Mouse (Mus musculus) cerebellum, adult (tissue): Measurements from ENCODE around the gene Gm11569.
"Not testable (repeated sequence)": the region's sequence is repeated elsewhere in the genome, so short reads cannot be mapped to it uniquely, and the experiment has no call there.

Experiments
- ATAC-seq: cut with Nextera tagmentation; 2 replicates; pipeline ENCODE4 v1.9.2; 2017; ENCODE audit warnings: mild to moderate bottlenecking, moderate library complexity, mixed read lengths; ENCODE audit not compliant: insufficient number of reproducible peaks, low FRiP score, low TSS enrichment

Gm11569 gene

GRCm38 (mm10) chr11:99798832-99799231 lies at the start of gene Gm11569:
Gm11569 (minus strand) TSS chr11:99798932.
- ATAC-seq, result not testable (repeated sequence)

GRCm38 (mm10) chr11:99846746-99847145 lies 48.0 kb upstream of the Gm11569 start:
- no peak for ATAC-seq

- ATAC-seq, result no peak
These were observed 43.5 kb upstream of the Gm11569 start for GRCm38 (mm10) chr11:99842185-99842584.

- no peak for ATAC-seq
These were observed 39.2 kb upstream of the Gm11569 start, which contains the start of gene 2300003K06Rik for GRCm38 (mm10) chr11:99837966-99838365. 2300003K06Rik (minus strand) TSS chr11:99838066.

- not testable (repeated sequence) for ATAC-seq
These were observed 16.8 kb upstream of the Gm11569 start, which contains the start of gene Gm11564 for GRCm38 (mm10) chr11:99815566-99815965. Gm11564 (minus strand) TSS chr11:99815666.

- ATAC-seq, result not testable (repeated sequence)
These were observed 11.1 kb upstream of the Gm11569 start, which contains the start of gene Krtap4-13 for GRCm38 (mm10) chr11:99809792-99810191. Krtap4-13 (minus strand) TSS chr11:99809892.

GRCm38 (mm10) chr11:99804346-99804745 lies 5.6 kb upstream of the Gm11569 start, which contains the start of gene Gm11554:
Gm11554 (minus strand) TSS chr11:99804446.
- not testable (repeated sequence) for ATAC-seq

GRCm38 (mm10) chr11:99793367-99793766 lies 5.4 kb downstream of the Gm11569 start, which contains the start of gene Gm11596:
Gm11596 (minus strand) TSS chr11:99793467.
- no peak for ATAC-seq

- ATAC-seq, result not testable (repeated sequence)
These were observed 13.8 kb downstream of the Gm11569 start, which contains the start of gene Krtap4-9 for GRCm38 (mm10) chr11:99784900-99785299. Krtap4-9 (plus strand) TSS chr11:99785200.

- ATAC-seq, result no peak
These were observed 18.1 kb downstream of the Gm11569 start, which contains the start of gene Krtap4-8 for GRCm38 (mm10) chr11:99780604-99781003. Krtap4-8 (minus strand) TSS chr11:99780704.

GRCm38 (mm10) chr11:99778401-99778800 lies 20.3 kb downstream of the Gm11569 start:
- no peak for ATAC-seq

- not testable (repeated sequence) for ATAC-seq
These were observed 25.9 kb downstream of the Gm11569 start, which contains the start of gene Gm11595 for GRCm38 (mm10) chr11:99772813-99773212. Gm11595 (minus strand) TSS chr11:99772913.

- ATAC-seq, result no peak
These were observed 30.3 kb downstream of the Gm11569 start for GRCm38 (mm10) chr11:99768410-99768809.

GRCm38 (mm10) chr11:99758877-99759276 lies 39.9 kb downstream of the Gm11569 start:
- ATAC-seq, result no peak
